8 mouse cellular contexts compared by ENCODE assay signal in the genomic region with DNA sequence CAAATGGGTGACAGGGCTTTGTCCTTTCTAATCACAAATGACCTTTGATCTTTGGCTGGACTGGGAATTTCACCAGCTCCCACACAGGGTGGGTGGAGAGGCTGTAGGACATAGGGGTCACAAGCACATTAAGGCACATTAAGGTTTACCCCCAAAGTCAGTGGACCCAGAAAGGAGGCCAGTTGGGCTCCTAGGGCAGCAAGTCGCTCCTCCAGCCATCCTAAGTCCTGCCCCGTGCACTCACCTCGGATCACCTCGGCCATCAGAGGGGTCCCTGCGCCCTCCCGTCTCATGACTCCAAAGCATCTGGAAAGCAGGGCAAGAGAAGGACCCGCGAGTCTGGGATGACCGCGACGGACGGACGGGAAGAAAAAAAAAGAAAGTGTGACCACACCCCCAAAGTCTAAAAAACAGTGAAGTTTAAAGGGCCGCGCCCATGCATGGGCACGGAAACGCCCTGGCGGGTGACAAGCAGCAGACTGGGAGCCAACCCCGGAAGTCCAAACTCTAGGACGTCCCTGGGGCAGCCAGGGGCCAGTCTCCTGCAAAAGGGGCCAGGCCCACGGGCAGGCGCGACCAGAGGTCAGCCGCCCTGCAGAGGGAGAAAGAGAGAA. TPM values are rescaled to one million over a fixed set of nuclear protein-coding genes. Genes with fewer than 3 reads are reported as not detected.
DNase-seq lines count a peak whose midpoint lies in the region; ATAC-seq lines count a peak whose summit lies in the region.

No protein-coding gene starts in this region.

- H3K4me2 ChIP-seq in limb, embryonic 11.5 days (ENCODE audit: low read depth, severe bottlenecking), result peak overlapping the region; percentile 76
- H3K4me2 ChIP-seq in midbrain, embryonic 11.5 days, result peak overlapping the region; percentile 93
- peak overlapping the region; percentile 95 for H3K4me2 ChIP-seq in stomach, embryonic 15.5 days

- H3K27ac ChIP-seq in limb, embryonic 11.5 days (replicated peaks; ENCODE audit: low read depth, low read length), result no peak overlapping the region
- H3K27ac ChIP-seq in midbrain, embryonic 11.5 days (ENCODE audit: low read depth, low read length), result no peak overlapping the region
- peak overlapping the region; percentile 78 for H3K27ac ChIP-seq in stomach, embryonic 15.5 days

- H3K27me3 ChIP-seq in limb, embryonic 11.5 days (ENCODE audit: control insufficient read depth, insufficient read depth, low read length), result no peaks in the 10 kb centered on the region
- H3K27me3 ChIP-seq in midbrain, embryonic 11.5 days (ENCODE audit: control insufficient read depth, insufficient read depth, low read length), result no peaks in the 10 kb centered on the region
- no peaks in the 10 kb centered on the region for H3K27me3 ChIP-seq in stomach, embryonic 15.5 days (replicated peaks)

- no peaks in the 10 kb centered on the region for H3K4me1 ChIP-seq in limb, embryonic 11.5 days (ENCODE audit: control insufficient read depth, insufficient read depth, low read length)
- H3K4me1 ChIP-seq in midbrain, embryonic 11.5 days (ENCODE audit: control insufficient read depth, insufficient read depth, low read length), result peaks cover 6% of the 10 kb centered on the region; the same call in 1 of the 2 replicates
- H3K4me1 ChIP-seq in stomach, embryonic 15.5 days, result 0 out of 2 replicates have a peak, but pooled peaks cover 5% of the 10 kb centered on the region

- 2% methylated on average over 23 of the region's 24 CpGs for WGBS in limb, embryonic 11.5 days
- under 1% methylated on average over 24 of the region's 24 CpGs for WGBS in midbrain, embryonic 11.5 days
- WGBS in stomach, embryonic 15.5 days, result under 1% methylated on average over 24 of the region's 24 CpGs

- H3K9ac ChIP-seq in limb, embryonic 11.5 days (ENCODE audit: low read length), result peak overlapping the region; percentile 51
- H3K9ac ChIP-seq in midbrain, embryonic 11.5 days (ENCODE audit: low read length), result peak overlapping the region; percentile 69
- peak overlapping the region; percentile 40 for H3K9ac ChIP-seq in stomach, embryonic 15.5 days

- no peaks in the 10 kb centered on the region for H3K9me3 ChIP-seq in limb, embryonic 11.5 days (ENCODE audit: control insufficient read depth, low read length)
- H3K9me3 ChIP-seq in midbrain, embryonic 11.5 days (ENCODE audit: control insufficient read depth, low read length), result no peaks in the 10 kb centered on the region
- no peaks in the 10 kb centered on the region for H3K9me3 ChIP-seq in stomach, embryonic 15.5 days

- no peaks in the 10 kb centered on the region for H3K36me3 ChIP-seq in limb, embryonic 11.5 days (ENCODE audit: control insufficient read depth, insufficient read depth, low read length)
- H3K36me3 ChIP-seq in midbrain, embryonic 11.5 days (ENCODE audit: control insufficient read depth, insufficient read depth, low read length), result no peaks in the 10 kb centered on the region
- no peaks in the 10 kb centered on the region for H3K36me3 ChIP-seq in stomach, embryonic 15.5 days

- peak overlapping the region; percentile 40 for H3K4me3 ChIP-seq in limb, embryonic 11.5 days (ENCODE audit: low read depth, low read length)
- peak overlapping the region; percentile 42 for H3K4me3 ChIP-seq in midbrain, embryonic 11.5 days (ENCODE audit: low read depth, low read length)
- H3K4me3 ChIP-seq in stomach, embryonic 15.5 days (replicated peaks), result peak overlapping the region; percentile 62

- intact Hi-C loops in heart, postnatal 25 days (cut with DNase I), result no loop called here

- peak; percentile 42 to 55 for DNase-seq in CD8-positive naive resting alpha-beta T cell, adult 2 months (ENCODE audit: low read depth in 2 of 2, low spot score in 2 of 2)
- peak; percentile 86 for DNase-seq in adrenal gland, adult 2 months
- peak; percentile 33 for DNase-seq in fibroblast of lung, adult 2 months (ENCODE audit: low read depth)
- peak; percentile 62 for DNase-seq in heart, postnatal 25 days (ENCODE audit: low spot score)
- peak; percentile 61 for DNase-seq in limb, embryonic 11.5 days (ENCODE audit: low spot score)
- no peak for DNase-seq in midbrain, embryonic 11.5 days (ENCODE audit: low spot score, missing footprints)
- no peak for DNase-seq in layer of hippocampus, adult 9-10 months (ENCODE audit: low spot score)

- peak; percentile 76; the same call in 1 of the 2 replicates for ATAC-seq in limb, embryonic 11.5 days (ENCODE audit: insufficient number of reproducible peaks, low FRiP score, low TSS enrichment, low read depth)
- ATAC-seq in midbrain, embryonic 11.5 days (ENCODE audit: low FRiP score), result peak; percentile 83
- peak; percentile 92 for ATAC-seq in stomach, embryonic 15.5 days (ENCODE audit: insufficient read depth, low FRiP score, low read depth)

RNA-seq across cellular contexts. Expression of a gene that starts 26.8 kb away (rescaled TPM):
- total RNA-seq in adrenal gland, adult 2 months (2021), result 10 to 100 TPM in 1 of 2 experiments, 1 to 10 TPM in 1; 8.9 to 10.4 TPM
- polyA plus RNA-seq in adrenal gland, adult 2 months (2012; rRNA removed), result 2.9 and 4.1 TPM in 2 replicates
- 1 to 10 TPM; 7.0 to 9.0 TPM for total RNA-seq in heart, postnatal 25 days (2021)
- 39.9 and 41.0 TPM in 2 replicates for polyA plus RNA-seq in limb, embryonic 11.5 days (2014; fragmentation: Nextera tagmentation; extraction: Ambion mirVana)
- polyA plus RNA-seq in midbrain, embryonic 11.5 days (2014; fragmentation: Nextera tagmentation; extraction: Ambion mirVana), result 7.7 and 8.8 TPM in 2 replicates
- polyA plus RNA-seq in stomach, embryonic 15.5 days (2015; fragmentation: Nextera tagmentation; extraction: Ambion mirVana), result 24.5 and 26.1 TPM in 2 replicates

Comparison
In these comparisons a context has a peak if more than half of its experiments do, and no peak if none do; other contexts are left out.
1. DNase-seq: peak in CD8-positive naive resting alpha-beta T cell, adult 2 months (2 of 2), adrenal gland, adult 2 months (single experiment), fibroblast of lung, adult 2 months (single experiment), heart, postnatal 25 days (single experiment) and limb, embryonic 11.5 days (single experiment); none in midbrain, embryonic 11.5 days (single experiment) and layer of hippocampus, adult 9-10 months (single experiment).
2. Peak in every context shown above with its lines, with median percentiles within 50 percentile points of each other: ATAC-seq, H3K4me2 ChIP-seq, H3K4me3 ChIP-seq and H3K9ac ChIP-seq.